Mouse (Mus musculus) cerebellum, adult 2 months (tissue): Measurements from ENCODE around the gene Tmem248. TPM values are rescaled to one million over a fixed set of nuclear protein-coding genes. Genes with fewer than 3 reads are reported as not detected.

Experiments used
- DNase-seq, 2 experiments: peaks; one replicate each; pipeline ENCODE4 v3.0.0; 2021
- H3K27ac ChIP-seq: fragments of 200-500 bp; 2 replicates; pipeline ENCODE4 v1.5.1; 2012; ENCODE audit warnings: low read length, control low read depth, inconsistent platforms; ENCODE audit not compliant: insufficient read depth
- H3K27me3 ChIP-seq: fragments of 200-500 bp; 2 replicates; pipeline ENCODE4 v1.6.1; 2012; ENCODE audit warnings: inconsistent platforms, mild to moderate bottlenecking, low read length, moderate library complexity; ENCODE audit not compliant: control insufficient read depth, insufficient read depth
- H3K4me1 ChIP-seq: fragments of 200-500 bp; 2 replicates; pipeline ENCODE4 v1.6.1; 2011; ENCODE audit warnings: low read length; ENCODE audit not compliant: control insufficient read depth, insufficient read depth
- H3K4me3 ChIP-seq: fragments of 200-500 bp; replicated peaks from 2 replicates; pipeline ENCODE3; 2011; ENCODE audit warnings: mild to moderate bottlenecking, low read depth, low read length, control low read depth; ENCODE audit not compliant: insufficient read depth
- CTCF ChIP-seq: fragments of 200-500 bp; IDR thresholded peaks from 2 replicates; pipeline ENCODE4 v1.5.1; 2011; ENCODE audit warnings: low read depth, mild to moderate bottlenecking, control low read depth, low read length, moderate library complexity, borderline replicate concordance; ENCODE audit not compliant: insufficient read depth
- POLR2A ChIP-seq: fragments of 200-500 bp; IDR thresholded peaks from 2 replicates; pipeline ENCODE4 v1.6.1; 2011; ENCODE audit warnings: low read length, control low read depth, borderline replicate concordance; ENCODE audit not compliant: insufficient read depth
- WGBS: fragments of 180-500 bp; shearing (Covaris S2); methylation state at CpG from one replicate; pipeline ENCODE4 v1.1.7; 2018; 5-methylcytosine and 5-hydroxymethylcytosine counted together
- polyA plus RNA-seq: library from polyadenylated mRNA; depleted of rRNA; stranded (reverse); fragments of >200 nt; gene quantifications from 2 replicates; pipeline ENCODE4 v1.2.3, GENCODE M21; 2012; rRNA removed

The Tmem248 gene
- 35.5 and 38.1 TPM in 2 replicates for polyA plus RNA-seq

- Histone ChIP-seq H3K4me1 (no peaks in the 10 kb centered on the region), H3K27ac (no peak within 1 kb of the TSS), H3K27me3 (no peaks in the 10 kb centered on the region), H3K4me3 (no peak within 1 kb of the TSS)
- WGBS = 81% methylated on average over 7 of the region's 7 CpGs
- no peak for DNase-seq
- TF ChIP-seq CTCF (no peak), POLR2A (no peak)
Observed at GRCm38 (mm10) chr5:130216781-130217180, at the start of gene Tmem248. Gene Tmem248, plus strand, starts transcription at chr5:130217081.

GRCm38 (mm10) chr5:130169109-130169508 lies 47.8 kb upstream of the Tmem248 start:
- no peak for DNase-seq
- Histone ChIP-seq H3K4me3 (no peak overlapping the region), H3K27ac (no peak overlapping the region), H3K4me1 (peaks cover 5% of the 10 kb centered on the region), H3K27me3 (no peaks in the 10 kb centered on the region; the same call in 1 of the 2 replicates)
- 74% methylated on average over 6 of the region's 6 CpGs for WGBS
- TF ChIP-seq POLR2A = no peak
- no peak for TF ChIP-seq CTCF

GRCm38 (mm10) chr5:130170666-130171422 lies 46.0 kb upstream of the Tmem248 start:
- peaks cover 5% of the 10 kb centered on the region for H3K4me1 ChIP-seq
- no peak for DNase-seq
- no peak for TF ChIP-seq CTCF
- no peak for TF ChIP-seq POLR2A
- H3K4me3 ChIP-seq = peak overlapping the region; percentile 80
- H3K27ac ChIP-seq = peak overlapping the region; percentile 68
- 2% methylated on average over 6 of the region's 6 CpGs for WGBS
- no peaks in the 10 kb centered on the region for H3K27me3 ChIP-seq

- Histone ChIP-seq H3K27me3 (no peaks in the 10 kb centered on the region), H3K4me1 (peaks cover 5% of the 10 kb centered on the region), H3K27ac (peak within 1 kb of the TSS; percentile 68), H3K4me3 (peak within 1 kb of the TSS; percentile 80)
- under 1% methylated on average over 55 of the region's 62 CpGs for WGBS
- peak; percentile 99 for TF ChIP-seq POLR2A
- no peak for TF ChIP-seq CTCF
- DNase-seq = peak; percentile 94 to 96
Observed at GRCm38 (mm10) chr5:130171423-130171954, 45.4 kb upstream of the Tmem248 start, which contains the start of gene Rabgef1. Gene Rabgef1, plus strand, starts transcription at chr5:130171798.

- peaks cover 5% of the 10 kb centered on the region for H3K4me1 ChIP-seq
- under 1% methylated on average over 46 of the region's 46 CpGs for WGBS
- no peak for DNase-seq
- H3K27me3 ChIP-seq = no peaks in the 10 kb centered on the region
- TF ChIP-seq CTCF (no peak), POLR2A (no peak)
- H3K4me3 ChIP-seq = peak overlapping the region; percentile 80
- H3K27ac ChIP-seq = peak overlapping the region; percentile 43; the same call in 1 of the 2 replicates
Observed at GRCm38 (mm10) chr5:130171956-130172601, 44.8 kb upstream of the Tmem248 start.

GRCm38 (mm10) chr5:130173012-130173411 lies 43.9 kb upstream of the Tmem248 start:
- 94% methylated on average over 4 of the region's 4 CpGs for WGBS

GRCm38 (mm10) chr5:130177871-130178270 lies 39.0 kb upstream of the Tmem248 start:
- no peaks in the 10 kb centered on the region for H3K27me3 ChIP-seq
- H3K4me3 ChIP-seq = no peak overlapping the region
- no peak for DNase-seq
- no peak overlapping the region for H3K27ac ChIP-seq
- TF ChIP-seq POLR2A = no peak
- no peak for TF ChIP-seq CTCF
- 50% methylated on average over 4 of the region's 4 CpGs for WGBS
- H3K4me1 ChIP-seq = peaks cover 7% of the 10 kb centered on the region

More at GRCm38 (mm10) chr5:130173012-130173411, 43.9 kb upstream of the Tmem248 start:
- H3K27ac ChIP-seq = no peak overlapping the region
- DNase-seq = no peak
- peak overlapping the region; percentile 23 for H3K4me3 ChIP-seq
- H3K27me3 ChIP-seq = no peaks in the 10 kb centered on the region
- peaks cover 5% of the 10 kb centered on the region for H3K4me1 ChIP-seq
- TF ChIP-seq CTCF = no peak
- no peak for TF ChIP-seq POLR2A

GRCm38 (mm10) chr5:130180362-130180761 lies 36.5 kb upstream of the Tmem248 start:
- Histone ChIP-seq H3K4me3 (no peak overlapping the region), H3K27me3 (no peaks in the 10 kb centered on the region), H3K27ac (no peak overlapping the region), H3K4me1 (peaks cover 5% of the 10 kb centered on the region)
- WGBS = 39% methylated on average over 7 of the region's 7 CpGs
- no peak for TF ChIP-seq CTCF
- TF ChIP-seq POLR2A = no peak
- DNase-seq = no peak
